Mouse (Mus musculus): ENCODE results near the gene 2010003K11Rik. TPM values are rescaled to one million over a fixed set of nuclear protein-coding genes. Genes with fewer than 3 reads are reported as not detected.

2010003K11Rik gene
- polyA plus RNA-seq, 1 experiment from 2014 or later, result not detected

DNA sequence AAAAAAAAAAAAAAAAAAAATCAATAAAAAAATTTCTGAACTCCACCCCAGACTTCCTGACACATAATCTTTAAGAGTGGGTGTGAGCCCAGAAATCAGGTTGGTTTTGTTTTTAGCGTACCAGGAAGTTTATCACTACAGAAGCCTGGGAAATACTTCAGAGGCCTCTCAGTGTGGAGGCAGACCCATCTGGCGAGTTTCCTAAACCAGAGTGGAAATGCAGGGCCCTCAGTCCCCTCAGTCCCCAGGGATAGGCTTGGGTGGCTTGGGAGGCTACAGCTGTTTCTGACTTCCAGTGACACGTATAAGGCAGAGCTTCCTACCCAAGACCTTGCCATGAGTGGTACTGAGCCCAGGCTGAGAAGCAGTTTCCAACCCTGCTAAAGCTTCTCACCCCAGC is 9.4 kb upstream of the 2010003K11Rik start:
- H3K9ac ChIP-seq (ENCODE audit: low read length), result no peak overlapping the region
- WGBS, result 64% methylated on average over 3 of the region's 3 CpGs
- ATAC-seq (ENCODE audit: low read depth), result no peak
- no peak overlapping the region for H3K4me2 ChIP-seq (ENCODE audit: low read depth, low read length)
- no peaks in the 10 kb centered on the region for H3K9me3 ChIP-seq (ENCODE audit: control insufficient read depth, low read length)
- no peaks in the 10 kb centered on the region; the same call in 1 of the 2 replicates for H3K27me3 ChIP-seq (ENCODE audit: control insufficient read depth, insufficient read depth, low read depth, low read length)
- peaks cover 11% of the 10 kb centered on the region for H3K4me1 ChIP-seq (replicated peaks; ENCODE audit: control insufficient read depth, insufficient read depth, low read length)
- H3K36me3 ChIP-seq (ENCODE audit: control insufficient read depth, insufficient read depth, low read length), result no peaks in the 10 kb centered on the region
- no peak overlapping the region for H3K27ac ChIP-seq (ENCODE audit: low read length)
- no peak overlapping the region for H3K4me3 ChIP-seq (ENCODE audit: low read length)

GRCm38 (mm10) chr19:4504830-4505229 is 6.4 kb upstream of the 2010003K11Rik start:
- Histone ChIP-seq H3K27ac (ENCODE audit: low read length) (peak overlapping the region; percentile 2), H3K9ac (ENCODE audit: low read length) (no peak overlapping the region), H3K27me3 (ENCODE audit: control insufficient read depth, insufficient read depth, low read depth, low read length) (no peaks in the 10 kb centered on the region), H3K4me3 (ENCODE audit: low read length) (no peak overlapping the region), H3K9me3 (ENCODE audit: control insufficient read depth, low read length) (no peaks in the 10 kb centered on the region), H3K36me3 (ENCODE audit: control insufficient read depth, insufficient read depth, low read length) (no peaks in the 10 kb centered on the region), H3K4me2 (ENCODE audit: low read depth, low read length) (no peak overlapping the region), H3K4me1 (replicated peaks; ENCODE audit: control insufficient read depth, insufficient read depth, low read length) (peaks cover 5% of the 10 kb centered on the region)
- WGBS, result 54% methylated on average over 1 of the region's 1 CpGs
- ATAC-seq (ENCODE audit: low read depth), result peak; percentile 57; the same call in 1 of the 2 replicates

GRCm38 (mm10) chr19:4502701-4503100 is 4.3 kb upstream of the 2010003K11Rik start:
- Histone ChIP-seq H3K4me2 (ENCODE audit: low read depth, low read length) (no peak overlapping the region), H3K27ac (ENCODE audit: low read length) (no peak overlapping the region), H3K9me3 (ENCODE audit: control insufficient read depth, low read length) (no peaks in the 10 kb centered on the region), H3K4me1 (replicated peaks; ENCODE audit: control insufficient read depth, insufficient read depth, low read length) (no peaks in the 10 kb centered on the region), H3K9ac (ENCODE audit: low read length) (no peak overlapping the region), H3K36me3 (ENCODE audit: control insufficient read depth, insufficient read depth, low read length) (no peaks in the 10 kb centered on the region), H3K4me3 (ENCODE audit: low read length) (no peak overlapping the region), H3K27me3 (ENCODE audit: control insufficient read depth, insufficient read depth, low read depth, low read length) (no peaks in the 10 kb centered on the region)
- no peak for ATAC-seq (ENCODE audit: low read depth)
- 38% methylated on average over 2 of the region's 2 CpGs for WGBS

- Histone ChIP-seq H3K9ac (ENCODE audit: low read length) (no peak overlapping the region), H3K4me1 (replicated peaks; ENCODE audit: control insufficient read depth, insufficient read depth, low read length) (no peaks in the 10 kb centered on the region; the same call in 1 of the 2 replicates), H3K36me3 (ENCODE audit: control insufficient read depth, insufficient read depth, low read length) (no peaks in the 10 kb centered on the region), H3K27me3 (ENCODE audit: control insufficient read depth, insufficient read depth, low read depth, low read length) (no peaks in the 10 kb centered on the region), H3K9me3 (ENCODE audit: control insufficient read depth, low read length) (no peaks in the 10 kb centered on the region), H3K27ac (ENCODE audit: low read length) (no peak overlapping the region), H3K4me3 (ENCODE audit: low read length) (no peak overlapping the region), H3K4me2 (ENCODE audit: low read depth, low read length) (peak overlapping the region; percentile 28; the same call in 1 of the 2 replicates)
- 8% methylated on average over 4 of the region's 4 CpGs for WGBS
- peak; percentile 65 for ATAC-seq (ENCODE audit: low read depth)
These were observed 965 bp downstream of the 2010003K11Rik start for GRCm38 (mm10) chr19:4497263-4497973.

DNA sequence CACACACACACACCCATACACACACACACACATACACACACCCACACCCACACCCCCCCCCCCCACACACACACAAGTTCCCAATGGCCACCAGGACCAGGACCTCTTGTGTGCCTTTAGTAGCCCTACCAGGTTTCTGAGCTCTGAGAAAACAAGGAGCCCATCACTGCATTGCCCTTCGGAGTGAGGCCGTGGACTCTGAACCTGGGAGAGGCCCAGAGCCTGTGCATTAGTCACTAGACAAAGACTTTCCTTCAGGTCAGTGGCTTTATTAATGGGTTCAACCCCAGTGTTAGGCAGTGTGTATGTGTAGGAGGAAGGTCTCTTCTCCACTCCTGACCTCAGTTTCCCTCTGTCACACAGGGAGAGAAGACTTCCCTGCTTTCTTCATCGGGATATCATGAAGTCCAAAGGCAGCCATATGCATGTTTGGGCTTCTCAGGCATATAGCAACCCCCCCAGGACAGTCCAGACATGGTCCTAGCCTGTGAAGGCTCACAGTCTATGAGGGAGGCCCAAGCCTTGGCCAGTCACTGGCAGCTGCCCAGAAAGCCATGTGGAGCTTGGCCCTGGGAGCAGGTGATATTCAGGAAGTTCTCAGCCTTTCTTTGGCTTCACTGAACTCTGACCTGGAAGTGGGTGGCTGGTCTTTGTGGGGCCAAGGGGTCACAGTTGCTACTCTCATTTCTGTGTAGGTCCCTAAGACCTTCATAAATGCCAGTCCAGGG is 1.7 kb downstream of the 2010003K11Rik start:
- 92% methylated on average over 3 of the region's 3 CpGs for WGBS
- no peak overlapping the region for H3K4me3 ChIP-seq (ENCODE audit: low read length)
- no peak overlapping the region for H3K27ac ChIP-seq (ENCODE audit: low read length)
- H3K36me3 ChIP-seq (ENCODE audit: control insufficient read depth, insufficient read depth, low read length), result no peaks in the 10 kb centered on the region
- no peaks in the 10 kb centered on the region; the same call in 1 of the 2 replicates for H3K4me1 ChIP-seq (replicated peaks; ENCODE audit: control insufficient read depth, insufficient read depth, low read length)
- no peaks in the 10 kb centered on the region for H3K27me3 ChIP-seq (ENCODE audit: control insufficient read depth, insufficient read depth, low read depth, low read length)
- no peak for ATAC-seq (ENCODE audit: low read depth)
- H3K9me3 ChIP-seq (ENCODE audit: control insufficient read depth, low read length), result no peaks in the 10 kb centered on the region
- H3K4me2 ChIP-seq (ENCODE audit: low read depth, low read length), result no peak overlapping the region
- no peak overlapping the region for H3K9ac ChIP-seq (ENCODE audit: low read length)

DNA sequence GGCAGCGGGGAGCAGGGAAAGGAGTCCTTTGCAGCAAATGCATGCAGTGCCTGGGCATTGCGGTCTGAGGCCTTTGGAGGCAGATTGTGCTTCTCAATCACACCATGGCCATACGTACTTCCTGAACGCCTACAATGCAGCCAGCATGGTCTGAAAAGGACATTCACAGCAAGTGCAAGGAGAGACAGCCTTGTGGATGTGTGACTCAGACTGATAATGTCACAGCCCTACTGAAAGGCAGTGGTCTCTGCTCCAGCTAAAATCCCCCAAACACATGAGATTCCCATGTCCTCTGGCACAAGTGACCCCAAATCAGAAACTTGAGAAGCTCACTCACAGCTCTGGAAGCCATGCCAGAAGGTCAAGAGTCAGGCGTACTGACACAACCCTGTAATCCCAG is 2.6 kb downstream of the 2010003K11Rik start:
- Histone ChIP-seq H3K4me1 (replicated peaks; ENCODE audit: control insufficient read depth, insufficient read depth, low read length) (no peaks in the 10 kb centered on the region; the same call in 1 of the 2 replicates), H3K36me3 (ENCODE audit: control insufficient read depth, insufficient read depth, low read length) (no peaks in the 10 kb centered on the region), H3K27me3 (ENCODE audit: control insufficient read depth, insufficient read depth, low read depth, low read length) (no peaks in the 10 kb centered on the region), H3K9ac (ENCODE audit: low read length) (no peak overlapping the region), H3K27ac (ENCODE audit: low read length) (no peak overlapping the region), H3K4me2 (ENCODE audit: low read depth, low read length) (no peak overlapping the region), H3K4me3 (ENCODE audit: low read length) (no peak overlapping the region), H3K9me3 (ENCODE audit: control insufficient read depth, low read length) (no peaks in the 10 kb centered on the region)
- ATAC-seq (ENCODE audit: low read depth), result no peak
- 71% methylated on average over 5 of the region's 5 CpGs for WGBS

DNA sequence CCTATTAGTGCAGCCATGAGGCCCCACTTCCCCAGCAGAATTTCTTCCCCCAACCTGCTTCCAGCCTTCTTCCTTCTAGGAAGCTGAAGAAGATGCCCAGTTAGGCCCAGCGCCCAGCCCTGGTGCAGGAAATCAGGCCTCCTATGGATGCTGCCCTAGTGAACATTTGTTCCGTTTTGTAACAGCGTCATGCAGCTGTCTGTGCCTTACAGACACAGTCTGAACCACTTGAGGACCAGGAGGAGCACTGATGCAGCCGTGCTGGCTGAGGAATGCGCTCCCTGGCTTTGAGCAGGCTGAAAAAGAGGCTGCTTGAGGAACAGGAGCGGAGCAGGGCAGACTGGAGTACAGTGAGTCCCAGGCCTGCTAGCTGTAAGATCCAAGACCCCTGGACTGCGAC is 3.7 kb downstream of the 2010003K11Rik start:
- H3K36me3 ChIP-seq (ENCODE audit: control insufficient read depth, insufficient read depth, low read length), result no peaks in the 10 kb centered on the region

GRCm38 (mm10) chr19:4492526-4493296 is 5.7 kb downstream of the 2010003K11Rik start:
- no peaks in the 10 kb centered on the region for H3K27me3 ChIP-seq (ENCODE audit: control insufficient read depth, insufficient read depth, low read depth, low read length)
- H3K4me3 ChIP-seq (ENCODE audit: low read length), result no peak overlapping the region
- no peaks in the 10 kb centered on the region for H3K36me3 ChIP-seq (ENCODE audit: control insufficient read depth, insufficient read depth, low read length)
- H3K4me2 ChIP-seq (ENCODE audit: low read depth, low read length), result no peak overlapping the region
- H3K9me3 ChIP-seq (ENCODE audit: control insufficient read depth, low read length), result no peaks in the 10 kb centered on the region
- no peak overlapping the region for H3K9ac ChIP-seq (ENCODE audit: low read length)
- ATAC-seq (ENCODE audit: low read depth), result no peak
- peaks cover 4% of the 10 kb centered on the region for H3K4me1 ChIP-seq (replicated peaks; ENCODE audit: control insufficient read depth, insufficient read depth, low read length)
- H3K27ac ChIP-seq (ENCODE audit: low read length), result no peak overlapping the region
- WGBS, result 64% methylated on average over 9 of the region's 9 CpGs

More for the DNA sequence above, 3.7 kb downstream of the 2010003K11Rik start:
- no peaks in the 10 kb centered on the region for H3K27me3 ChIP-seq (ENCODE audit: control insufficient read depth, insufficient read depth, low read depth, low read length)
- H3K4me2 ChIP-seq (ENCODE audit: low read depth, low read length), result no peak overlapping the region
- no peak overlapping the region for H3K9ac ChIP-seq (ENCODE audit: low read length)
- no peak overlapping the region for H3K4me3 ChIP-seq (ENCODE audit: low read length)
- 52% methylated on average over 7 of the region's 7 CpGs for WGBS
- no peaks in the 10 kb centered on the region for H3K9me3 ChIP-seq (ENCODE audit: control insufficient read depth, low read length)
- ATAC-seq (ENCODE audit: low read depth), result no peak
- H3K4me1 ChIP-seq (replicated peaks; ENCODE audit: control insufficient read depth, insufficient read depth, low read length), result no peaks in the 10 kb centered on the region; the same call in 1 of the 2 replicates
- H3K27ac ChIP-seq (ENCODE audit: low read length), result no peak overlapping the region

Measured in lung, embryonic 16.5 days (tissue).